Mouse (Mus musculus) heart, adult 18-20 months (tissue): Measurements from ENCODE around the gene Blcap. TPM values are rescaled to one million over a fixed set of nuclear protein-coding genes. Genes with fewer than 3 reads are reported as not detected.
A peak's percentile ranks its signal among the peaks of the same experiment; 100 is the strongest.

Experiments used
- DNase-seq, 2 experiments: peaks; one replicate each; pipeline ENCODE4 v3.0.0; 2021 to 2022; ENCODE audit warnings: mixed read lengths in 1 of 2
- total RNA-seq, 2 experiments: library from RNA; stranded (reverse); gene quantifications; 2 replicates each; pipeline ENCODE4 v1.2.3; 2021

The Blcap gene
- total RNA-seq, 2 experiments from 2014 or later = 55.1 to 56.2 TPM

GRCm38 (mm10) chr2:157559858-157560257, 11.2 kb downstream of the Blcap start, which contains the start of gene Nnat:
Nnat (plus strand) TSS chr2:157560078.
- no peak for DNase-seq

- DNase-seq = no peak
Measured at GRCm38 (mm10) chr2:157559440-157559839, 11.6 kb downstream of the Blcap start.

GRCm38 (mm10) chr2:157558520-157558919, 12.6 kb downstream of the Blcap start:
- DNase-seq = no peak

- no peak for DNase-seq
Measured at GRCm38 (mm10) chr2:157558051-157558450, 13.0 kb downstream of the Blcap start.

- DNase-seq = no peak
Measured at GRCm38 (mm10) chr2:157556074-157556698, 14.9 kb downstream of the Blcap start.

- no peak for DNase-seq
Measured at GRCm38 (mm10) chr2:157552158-157552886, 18.8 kb downstream of the Blcap start.

- DNase-seq = no peak
Measured at GRCm38 (mm10) chr2:157550292-157550691, 20.8 kb downstream of the Blcap start.

GRCm38 (mm10) chr2:157546686-157547085, 24.4 kb downstream of the Blcap start:
- DNase-seq = no peak

GRCm38 (mm10) chr2:157544333-157544888, 26.7 kb downstream of the Blcap start:
- DNase-seq = no peak

GRCm38 (mm10) chr2:157542415-157542814, 28.7 kb downstream of the Blcap start:
- no peak for DNase-seq

GRCm38 (mm10) chr2:157541631-157542030, 29.4 kb downstream of the Blcap start:
- DNase-seq = no peak

- no peak for DNase-seq
Measured at GRCm38 (mm10) chr2:157540953-157541569, 30.0 kb downstream of the Blcap start.

- DNase-seq = peak; percentile 79 to 82
Measured at GRCm38 (mm10) chr2:157540073-157540952, 30.8 kb downstream of the Blcap start.

- DNase-seq = no peak
Measured at GRCm38 (mm10) chr2:157537118-157537517, 34.0 kb downstream of the Blcap start.

GRCm38 (mm10) chr2:157536476-157537081, 34.5 kb downstream of the Blcap start:
- peak; percentile 27 to 34 for DNase-seq

- DNase-seq = no peak
Measured at GRCm38 (mm10) chr2:157534163-157534562, 36.9 kb downstream of the Blcap start.

GRCm38 (mm10) chr2:157531681-157532426, 39.2 kb downstream of the Blcap start:
- DNase-seq = no peak

GRCm38 (mm10) chr2:157530056-157530955, 40.8 kb downstream of the Blcap start:
- no peak for DNase-seq

GRCm38 (mm10) chr2:157522556-157522955, 48.5 kb downstream of the Blcap start:
- DNase-seq = no peak

- DNase-seq = no peak
Measured at GRCm38 (mm10) chr2:157520496-157520895, 50.6 kb downstream of the Blcap start.
